Mouse (Mus musculus) heart, adult 2 months (tissue): Measurements from ENCODE around the gene Snx15. TPM values are rescaled to one million over a fixed set of nuclear protein-coding genes. Genes with fewer than 3 reads are reported as not detected.

Source experiments
- DNase-seq, 2 experiments: peaks; one replicate each; pipeline ENCODE4 v3.0.0; 2021
- H3K27ac ChIP-seq: fragments of 200-600 bp; 2 replicates; pipeline ENCODE4 v1.8.1; 2022
- H3K27me3 ChIP-seq: fragments of 200-500 bp; 2 replicates; pipeline ENCODE4 v1.6.1; 2012; ENCODE audit warnings: mild to moderate bottlenecking, low read length, inconsistent platforms, mixed read lengths; ENCODE audit not compliant: control insufficient read depth, insufficient read depth
- H3K36me3 ChIP-seq: fragments of 200-500 bp; 2 replicates; pipeline ENCODE4 v1.6.1; 2012; ENCODE audit warnings: low read length, inconsistent platforms; ENCODE audit not compliant: control insufficient read depth, insufficient read depth
- H3K4me1 ChIP-seq: fragments of 200-500 bp; 2 replicates; pipeline ENCODE4 v1.6.1; 2011; ENCODE audit warnings: low read length; ENCODE audit not compliant: control insufficient read depth, insufficient read depth
- H3K4me3 ChIP-seq: fragments of 200-600 bp; 2 replicates; pipeline ENCODE4 v1.8.1; 2022
- H3K79me2 ChIP-seq: fragments of 200-500 bp; replicated peaks from 2 replicates; pipeline ENCODE4 v1.6.1; 2012; ENCODE audit warnings: mild to moderate bottlenecking, inconsistent platforms, low read length, moderate library complexity, mixed read lengths; ENCODE audit not compliant: control insufficient read depth, insufficient read depth
- H3K9ac ChIP-seq: fragments of 200-500 bp; 2 replicates; pipeline ENCODE4 v1.6.1; 2012; ENCODE audit warnings: low read depth, mild to moderate bottlenecking, control low read depth, inconsistent platforms, low read length, mixed read lengths
- CTCF ChIP-seq: fragments of 200-600 bp; IDR thresholded peaks from 2 replicates; pipeline ENCODE4 v1.8.1; 2022; ENCODE audit warnings: antibody characterized with exemption, mild to moderate bottlenecking, moderate library complexity
- EP300 ChIP-seq: fragments of 200-500 bp; IDR thresholded peaks from 2 replicates; pipeline ENCODE4 v1.6.1; 2011; ENCODE audit warnings: low read depth, low read length, control low read depth; ENCODE audit not compliant: insufficient read depth
- POLR2A ChIP-seq: fragments of 200-500 bp; IDR thresholded peaks from 2 replicates; pipeline ENCODE4 v1.6.1; 2011; ENCODE audit warnings: mild to moderate bottlenecking, low read depth, low read length, control low read depth; ENCODE audit not compliant: insufficient read depth
- WGBS: fragments of 180-500 bp; shearing (Covaris S2); methylation state at CpG from one replicate; pipeline ENCODE4 v1.1.7; 2018; 5-methylcytosine and 5-hydroxymethylcytosine counted together
- intact Hi-C: fragments of 180-260 bp; cut with DNase I; formaldehyde crosslinking; loops from one replicate; pipeline ENCODE4 v1.15.1; 2025
- long read RNA-seq: library from polyadenylated mRNA; stranded (forward); transcript quantifications from one replicate; pipeline ENCODE4 v2.0.0, GENCODE M21; 2021
- polyA plus RNA-seq: library from polyadenylated mRNA; depleted of rRNA; stranded (reverse); fragments of >200 nt; gene quantifications from 2 replicates; pipeline ENCODE4 v1.2.3, GENCODE M21; 2012; rRNA removed
- total RNA-seq, 2 experiments: library from RNA; stranded (reverse); gene quantifications; 2 replicates each; pipeline ENCODE4 v1.2.3; 2021

Snx15 gene
- total RNA-seq (10 to 100 TPM; 14.1 to 16.6 TPM), polyA plus RNA-seq (22.0 and 29.5 TPM in 2 replicates)
- long read RNA-seq, transcript Snx15-201 (8 exons, 1,635 nt): major isoform, 11 of 14 reads
- long read RNA-seq, partial matches to known transcripts: 2 of 14 reads
- long read RNA-seq, other reads (novel, unspliced or antisense): 1 of 14 reads

DNA sequence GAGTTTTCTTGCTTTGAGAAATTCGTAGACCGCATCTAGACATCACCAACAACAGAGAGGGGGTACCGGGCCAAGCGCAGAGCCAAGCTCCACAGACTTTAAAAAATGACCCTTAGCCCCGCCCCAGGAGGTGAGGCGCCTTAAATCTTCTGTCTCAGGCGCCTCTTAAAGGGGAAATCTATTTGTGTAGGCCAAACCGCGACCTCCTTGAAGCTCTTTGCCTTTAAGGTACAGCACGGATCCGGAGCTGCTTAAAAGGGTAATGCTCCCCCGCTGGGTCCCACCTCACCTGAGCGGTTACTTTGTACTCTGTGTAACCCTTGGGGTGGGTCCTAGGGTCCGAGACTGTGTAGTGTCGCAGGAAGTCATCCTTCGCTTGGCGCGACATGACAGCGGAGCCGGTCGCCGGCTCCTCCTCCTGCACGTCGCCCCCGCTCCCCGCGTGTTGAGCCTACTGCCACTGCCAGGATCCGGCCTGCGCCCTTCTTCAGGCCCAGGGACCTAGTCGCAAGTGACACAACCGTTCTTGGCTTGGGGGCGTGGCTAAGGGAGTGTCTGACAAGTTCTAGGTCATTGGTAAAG lies at the start of gene Snx15:
Snx15 (minus strand) TSS at position 545 of the 582 bp plus-strand sequence.
- WGBS: under 1% methylated on average over 32 of the region's 32 CpGs
- H3K27me3 ChIP-seq: no peaks in the 10 kb centered on the region
- no peaks in the 10 kb centered on the region for H3K79me2 ChIP-seq
- H3K4me3 ChIP-seq: peak within 1 kb of the TSS; percentile 90
- intact Hi-C loops: loop anchor here (1.0 to 10.0 kb wide), 5 partner anchors 12 to 401 kb away; partner anchors contain the start of genes Batf2, Ehbp1l1, Fam89b and Syvn1
- no peaks in the 10 kb centered on the region for H3K36me3 ChIP-seq
- H3K9ac ChIP-seq: peak within 1 kb of the TSS; percentile 81
- peak; percentile 67 for TF ChIP-seq POLR2A
- no peak for TF ChIP-seq CTCF
- peak; percentile 56; the same call in 1 of the 2 replicates for TF ChIP-seq EP300
- peaks cover 1% of the 10 kb centered on the region; the same call in 1 of the 2 replicates for H3K4me1 ChIP-seq
- peak; percentile 93 to 96 for DNase-seq
- peak within 1 kb of the TSS; percentile 91 for H3K27ac ChIP-seq

DNA sequence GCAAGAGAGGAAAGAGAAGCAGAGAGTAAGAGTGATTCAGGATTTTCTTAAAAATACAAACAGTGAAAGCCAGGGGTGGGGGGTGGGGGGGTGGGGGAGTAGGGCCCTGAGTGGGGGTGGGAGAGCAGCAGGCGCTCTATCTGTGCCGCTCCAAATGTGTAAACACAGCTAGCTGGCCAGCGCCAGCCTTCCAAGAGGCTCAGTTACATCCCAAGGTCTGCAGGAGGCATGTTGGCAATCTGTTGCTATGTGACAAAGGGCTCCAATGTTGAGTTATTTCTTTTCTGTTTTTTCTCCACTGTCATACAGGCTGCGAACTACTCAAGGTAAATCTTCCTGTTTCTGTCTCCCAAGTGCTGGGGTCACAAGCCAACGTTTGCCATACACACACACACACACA lies 46.7 kb upstream of the Snx15 start:
- Histone ChIP-seq H3K27me3 (no peaks in the 10 kb centered on the region; the same call in 1 of the 2 replicates), H3K36me3 (no peaks in the 10 kb centered on the region), H3K27ac (no peak overlapping the region), H3K9ac (no peak overlapping the region), H3K4me3 (no peak overlapping the region), H3K4me1 (no peaks in the 10 kb centered on the region), H3K79me2 (no peaks in the 10 kb centered on the region)
- TF ChIP-seq EP300: no peak
- no peak for TF ChIP-seq POLR2A
- TF ChIP-seq CTCF: no peak
- intact Hi-C loops: no loop called here
- 25% methylated on average over 5 of the region's 5 CpGs for WGBS
- DNase-seq: no peak

- DNase-seq: no peak
- Histone ChIP-seq H3K9ac (no peak overlapping the region), H3K27me3 (no peaks in the 10 kb centered on the region; the same call in 1 of the 2 replicates), H3K36me3 (no peaks in the 10 kb centered on the region), H3K4me3 (no peak overlapping the region), H3K79me2 (no peaks in the 10 kb centered on the region), H3K27ac (no peak overlapping the region), H3K4me1 (no peaks in the 10 kb centered on the region)
- intact Hi-C loops: no loop called here
- WGBS: 70% methylated on average over 8 of the region's 8 CpGs
- TF ChIP-seq EP300 (no peak), CTCF (no peak), POLR2A (no peak)
These were observed 43.1 kb upstream of the Snx15 start for GRCm38 (mm10) chr19:6171215-6171614.

DNA sequence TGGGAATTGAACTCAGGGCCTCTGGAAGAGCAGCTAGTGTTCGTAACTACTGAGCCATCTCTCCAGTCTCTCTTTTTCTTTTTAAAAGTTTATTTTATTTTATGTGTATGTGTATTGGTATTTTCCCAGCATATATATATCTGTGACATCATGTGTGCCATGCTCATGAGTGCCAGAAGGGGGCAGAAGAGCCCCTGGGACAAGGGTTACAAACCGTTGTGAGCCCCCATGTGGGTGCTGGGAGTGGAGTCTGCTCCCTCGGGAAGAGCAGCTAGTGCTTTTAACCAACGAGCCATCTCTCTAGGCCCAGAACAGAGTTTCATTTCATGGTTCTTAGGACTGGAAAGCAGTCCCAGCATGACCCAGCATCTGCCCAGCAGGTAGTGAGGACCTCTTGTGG lies 38.6 kb upstream of the Snx15 start:
- no peak overlapping the region for H3K4me3 ChIP-seq
- no peaks in the 10 kb centered on the region for H3K79me2 ChIP-seq
- H3K4me1 ChIP-seq: peaks cover 1% of the 10 kb centered on the region; the same call in 1 of the 2 replicates
- DNase-seq: no peak
- WGBS: 80% methylated on average over 4 of the region's 4 CpGs
- no peak overlapping the region for H3K9ac ChIP-seq
- H3K36me3 ChIP-seq: no peaks in the 10 kb centered on the region
- TF ChIP-seq POLR2A: no peak
- no peak for TF ChIP-seq CTCF
- no peak for TF ChIP-seq EP300
- H3K27me3 ChIP-seq: no peaks in the 10 kb centered on the region
- H3K27ac ChIP-seq: no peak overlapping the region
- intact Hi-C loops: no loop called here

GRCm38 (mm10) chr19:6163872-6164547 lies 35.9 kb upstream of the Snx15 start:
- Histone ChIP-seq H3K4me3 (peak overlapping the region; percentile 36), H3K36me3 (no peaks in the 10 kb centered on the region), H3K27ac (peak overlapping the region; percentile 52), H3K9ac (peak overlapping the region; percentile 33), H3K79me2 (no peaks in the 10 kb centered on the region), H3K4me1 (peaks cover 1% of the 10 kb centered on the region; the same call in 1 of the 2 replicates), H3K27me3 (no peaks in the 10 kb centered on the region)
- peak; percentile 61 to 71 for DNase-seq
- WGBS: 40% methylated on average over 10 of the region's 10 CpGs
- intact Hi-C loops: no loop called here
- TF ChIP-seq POLR2A (0 out of 2 replicates have a peak, but pooled peaks have one; percentile 51), EP300 (no peak), CTCF (0 out of 2 replicates have a peak, but pooled peaks have one; percentile 1)
